Mouse (Mus musculus): ENCODE results near the gene Cul9.
"Not testable (repeated sequence)": the region's sequence is repeated elsewhere in the genome, so short reads cannot be mapped to it uniquely, and the experiment has no call there.

Gene Cul9

GRCm38 (mm10) chr17:46545813-46546564, at the start of gene Cul9:
Cul9 (minus strand) TSS chr17:46546388.
- DNase-seq (ENCODE audit: extremely low spot score): peak; percentile 66

GRCm38 (mm10) chr17:46595336-46595735, 49.1 kb upstream of the Cul9 start:
- no peak for DNase-seq (ENCODE audit: extremely low spot score)

GRCm38 (mm10) chr17:46594606-46595005, 48.4 kb upstream of the Cul9 start:
- no peak for DNase-seq (ENCODE audit: extremely low spot score)

GRCm38 (mm10) chr17:46593124-46593523, 46.9 kb upstream of the Cul9 start:
- no peak for DNase-seq (ENCODE audit: extremely low spot score)

GRCm38 (mm10) chr17:46591406-46591805, 45.2 kb upstream of the Cul9 start:
- DNase-seq (ENCODE audit: extremely low spot score): no peak

GRCm38 (mm10) chr17:46590439-46590838, 44.3 kb upstream of the Cul9 start:
- no peak for DNase-seq (ENCODE audit: extremely low spot score)

GRCm38 (mm10) chr17:46589635-46590314, 43.6 kb upstream of the Cul9 start:
- DNase-seq (ENCODE audit: extremely low spot score): no peak

GRCm38 (mm10) chr17:46588913-46589312, 42.7 kb upstream of the Cul9 start:
- DNase-seq (ENCODE audit: extremely low spot score): no peak

- no peak for DNase-seq (ENCODE audit: extremely low spot score)
Measured at GRCm38 (mm10) chr17:46588173-46588572, 42.0 kb upstream of the Cul9 start.

- no peak for DNase-seq (ENCODE audit: extremely low spot score)
Measured at GRCm38 (mm10) chr17:46586327-46586726, 40.1 kb upstream of the Cul9 start.

- DNase-seq (ENCODE audit: extremely low spot score): no peak
Measured at GRCm38 (mm10) chr17:46578650-46579049, 32.5 kb upstream of the Cul9 start.

GRCm38 (mm10) chr17:46576070-46576469, 29.9 kb upstream of the Cul9 start:
- DNase-seq (ENCODE audit: extremely low spot score): no peak

GRCm38 (mm10) chr17:46574535-46574934, 28.3 kb upstream of the Cul9 start:
- no peak for DNase-seq (ENCODE audit: extremely low spot score)

GRCm38 (mm10) chr17:46571005-46571404, 24.8 kb upstream of the Cul9 start:
- no peak for DNase-seq (ENCODE audit: extremely low spot score)

GRCm38 (mm10) chr17:46559146-46559545, 13.0 kb upstream of the Cul9 start:
- no peak for DNase-seq (ENCODE audit: extremely low spot score)

GRCm38 (mm10) chr17:46558151-46558550, 12.0 kb upstream of the Cul9 start:
- no peak for DNase-seq (ENCODE audit: extremely low spot score)

GRCm38 (mm10) chr17:46557321-46557720, 11.1 kb upstream of the Cul9 start:
- DNase-seq (ENCODE audit: extremely low spot score): not testable (repeated sequence)

GRCm38 (mm10) chr17:46556584-46556945, 10.4 kb upstream of the Cul9 start:
- peak; percentile 76 for DNase-seq (ENCODE audit: extremely low spot score)

- peak; percentile 95 for DNase-seq (ENCODE audit: extremely low spot score)
Measured at GRCm38 (mm10) chr17:46555673-46556583, 9.7 kb upstream of the Cul9 start, which contains the start of gene Srf. Srf (minus strand) TSS chr17:46556175.

GRCm38 (mm10) chr17:46554977-46555672, 8.9 kb upstream of the Cul9 start:
- peak; percentile 73 for DNase-seq (ENCODE audit: extremely low spot score)

- DNase-seq (ENCODE audit: extremely low spot score): no peak
Measured at GRCm38 (mm10) chr17:46554646-46554976, 8.4 kb upstream of the Cul9 start.

GRCm38 (mm10) chr17:46553926-46554325, 7.7 kb upstream of the Cul9 start:
- no peak for DNase-seq (ENCODE audit: extremely low spot score)

All from embryo, embryonic 9.5 days (tissue).